16 mouse cellular contexts compared by ENCODE assay signal in genomic region chr6:145654062-145654836, GRCm38 (mm10). TPM values are rescaled to one million over a fixed set of nuclear protein-coding genes. Genes with fewer than 3 reads are reported as not detected.
DNase-seq lines count a peak whose midpoint lies in the region; TF ChIP-seq lines count a peak whose summit lies in the region.
"Had no signal": no experiment of that assay in that cellular context is flagged by ENCODE, and none has a peak within 500 bp of the region (broad histone marks: within the 10 kb centered on the region; RNA-seq: fewer than 3 reads in every experiment).

No protein-coding gene starts in this region.

- no peak for TF ChIP-seq CTCF in layer of hippocampus, adult 2 months (conservative IDR thresholded peaks at IDR 0.05)

- DNase-seq in layer of hippocampus, adult 9-11 months, result peak; percentile 5
- no peak for DNase-seq in layer of hippocampus, adult 2 months (ENCODE audit: low spot score in 2 of 2)
- DNase-seq in 416B (ENCODE audit: low read depth) (peak; percentile 71), R1 (ENCODE audit: low read depth, low spot score) (peak; percentile 27)
- no peak for DNase-seq in adrenal gland, postnatal 25 days
- no peak for DNase-seq in kidney, adult 18-20 months
- DNase-seq: cerebellum, postnatal 36 days; heart, postnatal 10 days; kidney, postnatal 10 days; liver, postnatal 0 days; retina, postnatal 1 day had no signal

- H3K27ac ChIP-seq in layer of hippocampus, adult 2 months, result no peak overlapping the region
- H3K27ac ChIP-seq in macrophage, result peak overlapping the region; percentile 13; the same call in 1 of the 2 replicates
- H3K27ac ChIP-seq: embryonic facial prominence, embryonic 13.5 days; limb, embryonic 13.5 days had no signal

- no peak overlapping the region for H3K4me3 ChIP-seq in layer of hippocampus, adult 2 months
- H3K4me3 ChIP-seq in macrophage (ENCODE audit: inconsistent target), result no peak overlapping the region
- H3K4me3 ChIP-seq: embryonic facial prominence, embryonic 13.5 days; limb, embryonic 13.5 days had no signal

- H3K79me2 ChIP-seq in macrophage (ENCODE audit: inconsistent target), result no peaks in the 10 kb centered on the region

- WGBS in macrophage (ENCODE audit: missing documents), result 68% methylated on average over 8 of the region's 8 CpGs

- no peaks in the 10 kb centered on the region for H3K36me3 ChIP-seq in macrophage (ENCODE audit: inconsistent target)
- H3K36me3 ChIP-seq: embryonic facial prominence, embryonic 13.5 days; G1E; limb, embryonic 13.5 days had no signal

RNA-seq across cellular contexts. Expression of gene Tuba3b, which starts 38.7 kb away (rescaled TPM):
- not detected for total RNA-seq in layer of hippocampus, adult 2 months (2021)
- not detected for total RNA-seq in macrophage (2018; cell fraction: chromatin; rRNA removed)
- total RNA-seq in macrophage (2018; cell fraction: cytosol; rRNA removed), result not detected
- not detected for total RNA-seq in macrophage (2018; cell fraction: nucleus; rRNA removed)
- polyA plus RNA-seq in macrophage (2018), result not detected in 3 replicates
- total RNA-seq in adrenal gland, postnatal 25 days (2021), result not detected in 2 replicates
- total RNA-seq: G1E; granulocyte monocyte progenitor cell, adult 5-6 weeks had no signal
- polyA plus RNA-seq: embryonic facial prominence, embryonic 13.5 days; G1E; limb, embryonic 13.5 days; liver, postnatal 0 days had no signal

RNA-seq across cellular contexts. Expression of gene Lmntd1, which starts 40.1 kb away (rescaled TPM):
- total RNA-seq in layer of hippocampus, adult 2 months (2021), result 1 to 10 TPM; 2.0 to 2.3 TPM
- not detected for total RNA-seq in macrophage (2018; cell fraction: chromatin; rRNA removed)
- not detected for total RNA-seq in macrophage (2018; cell fraction: cytosol; rRNA removed)
- total RNA-seq in macrophage (2018; cell fraction: nucleus; rRNA removed), result not detected
- polyA plus RNA-seq in macrophage (2018), result not detected in 3 replicates
- 0.39 and 0.90 TPM in 2 replicates for total RNA-seq in adrenal gland, postnatal 25 days (2021)
- total RNA-seq: granulocyte monocyte progenitor cell, adult 5-6 weeks had no signal
- polyA plus RNA-seq: G1E; liver, postnatal 0 days had no signal

Comparison
In these comparisons a context has a peak if more than half of its experiments do, and no peak if none do; other contexts are left out.
1. DNase-seq: peak in layer of hippocampus, adult 9-11 months (single experiment), 416B (single experiment) and R1 (single experiment); none in layer of hippocampus, adult 2 months (0 of 2), adrenal gland, postnatal 25 days (single experiment) and kidney, adult 18-20 months (single experiment).